Mouse (Mus musculus): ENCODE measurements around the gene Car5a.

The Car5a gene

GRCm38 (mm10) chr8:121955825-121956500 is 11.3 kb upstream of the Car5a start:
- DNase-seq (ENCODE audit: low spot score in 2 of 2), result no peak

GRCm38 (mm10) chr8:121954981-121955555 is 10.4 kb upstream of the Car5a start:
- DNase-seq (ENCODE audit: low spot score in 2 of 2), result no peak

GRCm38 (mm10) chr8:121953821-121954545 is 9.3 kb upstream of the Car5a start:
- DNase-seq (ENCODE audit: low spot score in 2 of 2), result no peak

- no peak for DNase-seq (ENCODE audit: low spot score in 2 of 2)
Measured at GRCm38 (mm10) chr8:121952800-121953199, 8.1 kb upstream of the Car5a start.

DNA sequence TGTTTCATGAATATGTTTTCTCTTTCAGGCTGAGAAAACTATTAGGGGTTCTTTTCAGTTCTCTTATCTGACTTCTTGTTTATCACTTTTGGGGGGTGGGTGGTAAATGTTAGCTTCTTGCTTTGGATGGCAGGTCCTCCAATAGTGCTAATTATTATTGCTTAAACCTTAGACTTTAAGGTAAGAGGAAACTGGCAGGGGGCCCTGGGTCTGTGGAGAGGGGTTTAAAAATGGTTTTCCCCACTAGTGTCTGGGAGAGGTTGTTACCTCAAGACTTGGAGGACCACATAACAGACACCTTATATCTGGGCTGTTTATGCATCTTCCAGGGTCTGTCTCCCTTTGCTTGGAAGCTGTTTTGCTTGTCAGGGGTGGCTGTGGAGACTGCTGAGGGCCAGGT is 7.4 kb upstream of the Car5a start:
- no peak for DNase-seq (ENCODE audit: low spot score in 2 of 2)

GRCm38 (mm10) chr8:121951656-121952009 is 6.9 kb upstream of the Car5a start:
- DNase-seq (ENCODE audit: low spot score in 2 of 2), result no peak

DNA sequence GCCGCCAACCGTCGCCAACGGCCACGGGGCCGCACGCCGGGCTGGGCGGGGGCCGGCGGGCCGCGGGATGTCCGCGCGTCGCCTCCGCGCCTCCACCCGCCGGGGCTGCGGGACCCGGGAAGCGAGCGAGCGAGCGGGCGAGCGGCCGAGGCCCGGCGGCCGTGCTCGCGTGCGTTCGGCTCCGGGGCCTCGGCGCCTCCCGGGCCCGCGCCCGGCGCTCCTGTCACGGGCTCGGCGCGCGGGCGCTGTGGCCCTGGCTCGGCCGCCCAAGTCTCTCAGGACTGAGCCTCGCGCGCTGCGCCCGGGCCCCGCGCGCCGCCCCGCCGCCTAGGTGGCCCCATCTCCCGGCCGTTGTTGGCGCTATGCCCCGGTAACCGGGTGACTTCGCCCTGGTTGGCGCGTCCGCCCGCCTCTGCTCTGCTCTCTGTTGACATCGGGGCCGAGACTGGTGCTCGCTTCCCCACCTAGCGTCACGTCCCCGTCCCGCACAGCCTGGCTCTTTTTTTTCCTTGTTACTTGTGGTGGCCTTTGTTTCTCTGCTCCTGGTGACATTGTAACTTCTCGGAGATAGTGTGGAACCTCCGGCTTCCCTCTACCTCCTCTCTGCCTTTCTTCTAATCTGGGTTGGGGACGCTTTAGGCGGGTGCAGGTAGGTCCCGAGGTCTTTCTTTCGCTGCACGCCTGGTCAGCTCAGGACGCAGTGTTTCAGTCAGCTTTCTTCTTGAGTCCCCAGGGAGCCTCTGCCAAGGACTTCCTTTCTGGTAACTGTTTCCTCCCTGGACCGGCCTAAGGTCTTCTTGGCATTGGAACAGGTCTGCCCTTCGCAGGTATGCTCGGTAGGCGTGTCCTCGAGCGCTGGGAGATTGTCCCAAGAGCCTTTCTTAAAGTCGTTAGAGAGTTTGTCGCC is 6.3 kb upstream of the Car5a start:
- DNase-seq (ENCODE audit: low spot score in 2 of 2), result peak; percentile 69 to 73

- DNase-seq (ENCODE audit: low spot score in 2 of 2), result peak; percentile 97 to 99
Measured at GRCm38 (mm10) chr8:121949941-121950748, 5.4 kb upstream of the Car5a start.

DNA sequence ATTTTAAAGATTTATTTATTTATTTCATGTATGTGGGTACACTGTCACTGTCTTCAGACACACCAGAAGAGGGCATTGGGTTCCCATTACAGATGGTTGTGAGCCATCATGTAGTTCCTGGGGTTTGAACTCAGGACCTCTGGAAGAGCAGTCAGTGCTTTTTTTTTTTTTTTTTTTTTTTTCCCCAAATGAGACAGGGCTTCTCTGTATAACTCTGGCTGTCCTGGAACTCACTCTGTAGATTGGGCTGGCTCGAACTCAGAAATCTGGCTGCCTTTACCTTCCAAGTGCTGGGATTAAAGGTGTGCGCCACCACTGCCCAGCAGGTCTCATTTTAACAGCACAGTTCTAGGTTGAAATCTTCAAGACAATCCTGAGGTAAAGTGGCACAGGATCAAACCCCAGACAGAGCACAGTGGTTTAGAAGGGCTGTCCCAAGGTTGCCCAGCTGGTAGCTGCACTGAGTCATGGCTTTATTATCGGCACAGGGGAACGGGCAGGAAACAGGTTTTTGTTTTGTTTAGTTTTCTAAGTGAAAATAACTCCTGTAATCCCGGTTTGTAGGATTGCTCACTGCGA is 4.6 kb upstream of the Car5a start, which contains the start of gene Banp:
Gene Banp, plus strand, starts transcription at position 529 of the 579 bp plus-strand sequence.
- no peak for DNase-seq (ENCODE audit: low spot score in 2 of 2)

DNA sequence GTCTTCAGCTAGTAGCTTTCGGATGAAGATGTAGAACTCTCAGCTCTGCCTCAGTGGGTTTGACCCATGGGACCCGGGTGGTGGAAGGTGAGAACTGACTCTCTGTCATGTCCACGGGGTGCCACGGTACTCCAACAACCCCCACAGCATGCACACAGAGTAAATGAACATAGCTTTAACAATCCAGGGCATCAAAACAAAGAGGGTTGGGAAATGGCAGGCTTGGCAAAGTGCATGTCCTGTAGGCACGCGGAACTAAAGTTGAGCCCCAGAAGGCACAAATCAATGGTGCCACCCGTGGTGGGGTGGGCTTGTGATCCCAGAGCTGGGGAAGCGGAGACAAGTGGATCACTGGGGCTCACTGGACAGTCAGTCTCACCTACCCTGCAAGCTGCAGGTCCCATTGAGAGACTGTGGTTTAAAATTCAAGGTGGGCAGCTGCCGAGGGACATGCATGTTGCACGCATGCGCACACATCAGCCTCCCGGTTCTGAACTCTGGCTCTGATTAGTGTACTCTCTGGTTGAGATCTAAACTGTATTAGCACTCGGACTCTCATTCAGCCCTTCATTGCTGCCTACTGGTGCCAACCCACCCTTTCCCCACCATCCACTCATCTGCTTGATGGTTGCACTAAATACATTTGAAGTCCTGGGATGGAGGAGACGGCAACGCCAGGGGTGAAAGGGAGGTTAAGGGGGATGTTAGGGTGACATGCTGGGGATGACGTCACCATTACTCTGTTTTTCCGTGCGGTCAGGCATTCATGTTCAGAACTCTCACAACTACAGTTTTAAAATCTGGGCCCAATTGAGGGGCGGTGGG is 3.8 kb upstream of the Car5a start:
- DNase-seq (ENCODE audit: low spot score in 2 of 2), result no peak

- peak; percentile 91 to 93 for DNase-seq (ENCODE audit: low spot score in 2 of 2)
Measured at GRCm38 (mm10) chr8:121947753-121948141, 3.0 kb upstream of the Car5a start.

DNA sequence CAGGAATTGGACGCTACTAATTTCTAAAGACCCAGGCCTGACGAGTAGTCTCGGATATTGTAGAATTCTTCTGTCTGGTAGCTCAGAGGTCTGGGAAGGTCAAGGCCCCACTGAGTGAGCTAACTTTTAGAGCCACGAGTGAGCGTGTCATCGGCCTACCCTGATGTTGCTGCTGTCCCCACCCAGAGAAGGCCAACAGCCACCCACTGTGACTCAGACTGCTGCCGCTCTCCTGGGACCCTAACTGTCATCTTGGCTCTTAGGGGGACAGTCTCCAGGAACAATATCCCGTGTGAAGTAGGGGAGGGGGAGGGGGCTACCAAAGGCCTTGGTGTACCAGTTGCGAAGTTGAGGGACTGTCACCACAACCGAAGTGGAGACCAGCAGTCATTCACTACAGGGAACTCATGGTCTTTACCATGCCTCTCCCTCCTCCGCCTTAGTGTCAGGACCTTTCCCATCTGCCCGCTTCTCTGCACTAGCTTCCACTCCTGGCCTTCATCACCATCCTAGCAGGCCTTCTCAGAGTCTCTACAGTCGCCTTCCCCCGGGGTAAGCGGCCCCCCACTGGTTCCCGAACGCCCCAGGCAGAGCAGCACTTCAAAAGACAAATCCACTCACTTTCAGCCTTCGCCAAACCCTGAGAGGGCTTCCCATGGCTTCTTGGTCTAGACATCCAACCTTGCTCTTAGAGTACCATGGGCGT is 2.5 kb upstream of the Car5a start:
- DNase-seq (ENCODE audit: low spot score in 2 of 2), result no peak

DNA sequence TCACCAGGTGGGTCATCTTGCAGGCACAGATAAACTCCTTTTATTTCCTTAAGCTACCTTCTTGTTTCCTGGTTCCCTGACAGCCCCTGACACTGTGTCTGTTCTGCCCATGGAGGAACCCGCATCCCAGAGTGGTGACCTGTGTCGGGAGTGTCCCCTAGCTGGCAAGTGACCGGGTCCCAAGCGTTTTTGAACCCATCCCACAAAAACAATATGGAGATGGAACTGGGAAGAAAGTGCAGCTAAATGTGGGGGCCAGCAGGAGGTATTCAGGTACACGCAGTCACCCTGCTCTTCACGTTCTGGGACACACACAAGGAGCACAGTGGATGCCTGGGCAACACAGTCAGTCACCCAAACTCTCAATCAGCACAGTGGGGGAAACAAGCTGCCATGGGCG is 1.6 kb upstream of the Car5a start:
- no peak for DNase-seq (ENCODE audit: low spot score in 2 of 2)

DNA sequence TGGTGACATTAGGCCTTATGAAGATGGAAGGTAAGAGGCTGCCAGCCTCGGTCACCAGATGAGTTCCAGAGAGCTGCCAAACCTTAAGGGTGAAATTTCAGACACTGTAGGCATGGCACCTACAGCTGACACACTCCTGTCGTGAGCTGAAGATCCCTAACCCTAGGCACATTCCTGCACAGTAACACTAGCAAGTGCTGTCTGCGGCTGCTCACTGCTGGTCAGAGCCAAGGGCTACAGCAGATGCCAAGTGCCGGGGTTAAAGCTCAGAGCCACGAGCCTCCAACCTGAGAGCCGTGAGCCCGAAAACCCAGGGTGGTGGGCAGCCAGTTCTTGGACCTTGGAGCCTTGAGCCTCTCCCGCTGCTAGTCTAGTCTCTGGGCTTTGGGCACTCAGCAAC is 988 bp downstream of the Car5a start:
- no peak for DNase-seq (ENCODE audit: low spot score in 2 of 2)

- peak in 1 of 2 experiments; percentile 62 for DNase-seq (ENCODE audit: low spot score in 2 of 2)
Measured at GRCm38 (mm10) chr8:121943057-121943540, 1.6 kb downstream of the Car5a start.

DNA sequence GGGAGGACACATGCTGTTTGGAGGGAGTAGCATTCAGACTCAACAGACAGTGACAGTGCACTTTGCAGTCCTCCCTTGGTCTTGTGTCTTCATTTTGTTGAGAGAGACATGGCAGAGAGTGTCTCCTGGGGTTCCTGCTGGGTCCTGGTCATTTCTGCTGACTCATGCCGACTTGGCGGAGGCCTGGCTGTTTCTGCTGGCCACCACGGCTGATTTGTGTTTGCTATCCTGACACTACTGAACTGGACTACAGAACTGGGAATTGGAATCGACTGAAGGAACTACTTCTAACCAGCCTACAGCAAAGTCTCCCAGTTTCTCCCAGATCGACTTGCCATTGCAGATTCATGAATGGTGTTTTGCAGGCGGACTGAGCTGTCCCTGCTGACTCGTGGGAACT is 6.0 kb downstream of the Car5a start:
- no peak for DNase-seq (ENCODE audit: low spot score in 2 of 2)

GRCm38 (mm10) chr8:121936391-121936790 is 8.3 kb downstream of the Car5a start:
- no peak for DNase-seq (ENCODE audit: low spot score in 2 of 2)

- DNase-seq (ENCODE audit: low spot score in 2 of 2), result no peak
Measured at GRCm38 (mm10) chr8:121935341-121936294, 9.1 kb downstream of the Car5a start.

Measured in heart, adult 9 months (tissue).